Mouse (Mus musculus) erythroblast, embryonic 14.5 days (primary cell): ENCODE data around the gene Atp2a1.

Experiments
- GATA1 ChIP-seq: IDR thresholded peaks from 2 replicates; pipeline ENCODE4 v1.6.1; 2012; ENCODE audit warnings: low read length, inconsistent platforms, mixed read lengths
- TAL1 ChIP-seq: IDR thresholded peaks from 3 replicates; pipeline ENCODE4 v1.6.1; 2012; ENCODE audit warnings: low read length, inconsistent platforms, mixed read lengths

DNA sequence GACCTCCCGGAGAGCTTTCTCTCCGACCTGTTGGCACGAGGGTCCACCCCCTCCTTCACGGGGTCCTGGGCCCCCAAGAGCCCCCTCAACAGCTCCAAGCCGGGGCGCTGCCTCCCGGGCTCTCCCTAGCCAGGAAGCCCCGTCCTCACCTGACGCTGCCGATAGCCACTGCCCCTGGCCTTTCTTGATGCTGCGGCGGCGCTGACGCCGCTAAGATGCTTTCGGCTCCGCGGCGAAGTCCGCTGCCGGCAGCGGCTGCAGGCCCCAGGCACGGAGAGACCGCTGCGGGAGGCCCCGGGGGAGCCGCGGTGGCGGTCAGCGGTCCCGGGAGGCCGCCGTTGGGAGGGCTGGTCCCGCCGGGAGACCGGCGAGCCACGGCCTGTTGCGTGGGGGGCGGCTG is 39.8 kb upstream of the Atp2a1 start:
- TF ChIP-seq GATA1 (no peak), TAL1 (no peak)
